Mouse (Mus musculus): ENCODE results near the gene H2afv. TPM values are rescaled to one million over a fixed set of nuclear protein-coding genes. Genes with fewer than 3 reads are reported as not detected.
"Not testable (repeated sequence)": the region's sequence is repeated elsewhere in the genome, so short reads cannot be mapped to it uniquely, and the experiment has no call there.

The H2afv gene
- polyA plus RNA-seq, 1 experiment from 2014 or later: 428 TPM

DNA sequence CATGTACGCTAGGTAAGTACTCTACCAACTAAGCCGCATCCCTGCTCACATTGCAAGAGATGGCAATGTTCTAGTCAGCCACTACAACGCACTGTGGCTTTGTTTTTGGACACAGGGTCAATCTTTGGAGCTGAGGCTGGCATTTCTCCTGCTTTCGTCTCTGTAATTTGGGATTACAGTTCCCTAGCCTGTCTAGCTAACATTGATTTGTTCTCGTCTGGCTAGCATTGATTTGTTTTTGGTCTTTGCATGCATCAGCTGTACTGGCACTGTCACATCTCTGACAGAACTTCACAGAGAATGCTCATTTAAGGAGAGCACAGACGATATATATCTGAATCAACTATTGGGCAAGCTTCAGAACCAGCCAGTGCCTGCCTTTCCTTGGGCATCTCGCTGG lies 14.1 kb downstream of the H2afv start:
- DNase-seq (ENCODE audit: low spot score): no peak
- H3K4me1 ChIP-seq (ENCODE audit: control insufficient read depth, insufficient read depth, low read length): no peaks in the 10 kb centered on the region
- H3K36me3 ChIP-seq (ENCODE audit: control insufficient read depth, insufficient read depth, low read length): peaks cover 95% of the 10 kb centered on the region

DNA sequence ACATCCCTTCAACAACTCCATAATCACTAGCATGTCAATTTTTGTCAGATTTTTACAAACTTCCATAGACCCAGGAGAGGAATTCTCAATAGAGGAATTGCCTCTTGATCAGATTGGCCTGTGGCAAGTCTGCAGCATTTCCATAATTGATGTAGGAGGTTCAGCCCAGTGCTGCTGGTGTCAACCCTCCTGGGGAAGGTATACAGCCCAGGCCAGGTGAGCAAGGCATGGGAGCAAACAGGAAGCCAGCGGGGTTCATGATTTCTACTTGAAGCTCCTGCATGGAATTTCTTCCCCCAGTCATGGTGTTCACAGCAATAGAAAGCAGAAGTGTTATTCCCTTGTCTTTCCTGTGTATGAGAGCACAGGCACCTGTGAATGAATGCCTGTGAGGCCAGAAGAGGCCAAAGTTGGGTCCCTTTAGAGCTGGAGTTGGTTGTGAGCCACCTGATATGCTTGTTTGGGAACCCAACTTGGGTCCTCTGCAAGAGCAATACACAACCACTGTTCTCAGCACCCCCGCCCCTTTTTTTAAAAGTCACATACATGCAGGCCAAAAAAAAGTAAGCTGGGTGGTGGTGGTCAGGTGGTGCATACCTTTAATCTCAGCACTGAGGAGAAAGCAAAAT lies 23.4 kb downstream of the H2afv start:
- 73% methylated on average over 2 of the region's 2 CpGs for WGBS
- no peak overlapping the region for H3K4me2 ChIP-seq (ENCODE audit: low read depth, low read length)
- peaks cover 9% of the 10 kb centered on the region for H3K4me1 ChIP-seq (ENCODE audit: control insufficient read depth, insufficient read depth, low read length)
- ATAC-seq (ENCODE audit: low read depth) (no peak), DNase-seq (ENCODE audit: low spot score) (no peak)
- no peak overlapping the region for H3K9ac ChIP-seq (ENCODE audit: low read depth, low read length)
- no peaks in the 10 kb centered on the region for H3K27me3 ChIP-seq (replicated peaks; ENCODE audit: control insufficient read depth, insufficient read depth, low read length)
- no peak overlapping the region for H3K4me3 ChIP-seq (ENCODE audit: low read depth, low read length)
- H3K9me3 ChIP-seq (ENCODE audit: control insufficient read depth, low read length): no peaks in the 10 kb centered on the region
- H3K27ac ChIP-seq (replicated peaks; ENCODE audit: low read depth, low read length): no peak overlapping the region
- peaks cover 72% of the 10 kb centered on the region for H3K36me3 ChIP-seq (ENCODE audit: control insufficient read depth, insufficient read depth, low read length)

More for the DNA sequence above, 14.1 kb downstream of the H2afv start:
- WGBS: 92% methylated on average over 7 of the region's 7 CpGs
- H3K4me3 ChIP-seq (ENCODE audit: low read depth, low read length): no peak overlapping the region
- H3K9ac ChIP-seq (ENCODE audit: low read depth, low read length): no peak overlapping the region
- no peaks in the 10 kb centered on the region for H3K27me3 ChIP-seq (replicated peaks; ENCODE audit: control insufficient read depth, insufficient read depth, low read length)
- no peak overlapping the region for H3K27ac ChIP-seq (replicated peaks; ENCODE audit: low read depth, low read length)
- no peak for ATAC-seq (ENCODE audit: low read depth)
- no peak overlapping the region for H3K4me2 ChIP-seq (ENCODE audit: low read depth, low read length)
- no peaks in the 10 kb centered on the region for H3K9me3 ChIP-seq (ENCODE audit: control insufficient read depth, low read length)

DNA sequence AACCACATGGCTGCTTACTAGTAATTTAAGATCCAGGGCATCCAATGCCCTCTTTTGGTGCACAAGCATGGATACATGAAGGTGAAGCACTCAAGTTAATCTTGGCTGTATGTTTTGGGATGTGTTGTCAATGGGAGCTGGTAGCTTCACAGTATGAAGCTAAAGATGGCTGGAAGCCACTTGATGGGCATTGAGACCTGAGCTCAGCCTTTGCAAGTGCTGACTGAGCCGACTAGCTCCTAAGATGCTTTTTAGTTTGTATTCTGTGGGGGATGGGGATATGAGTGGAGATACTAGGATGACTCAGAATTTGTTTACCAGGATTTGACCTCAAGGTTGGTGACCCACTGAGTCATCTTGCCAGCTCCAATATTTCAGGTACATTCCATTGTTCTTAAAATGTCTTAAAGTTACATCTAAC lies 23.9 kb downstream of the H2afv start:
- H3K27me3 ChIP-seq (replicated peaks; ENCODE audit: control insufficient read depth, insufficient read depth, low read length): no peaks in the 10 kb centered on the region
- peaks cover 67% of the 10 kb centered on the region for H3K36me3 ChIP-seq (ENCODE audit: control insufficient read depth, insufficient read depth, low read length)
- H3K4me2 ChIP-seq (ENCODE audit: low read depth, low read length): no peak overlapping the region
- H3K9me3 ChIP-seq (ENCODE audit: control insufficient read depth, low read length): no peaks in the 10 kb centered on the region
- H3K27ac ChIP-seq (replicated peaks; ENCODE audit: low read depth, low read length): no peak overlapping the region
- no peak overlapping the region for H3K4me3 ChIP-seq (ENCODE audit: low read depth, low read length)
- no peak for ATAC-seq (ENCODE audit: low read depth)
- peaks cover 9% of the 10 kb centered on the region for H3K4me1 ChIP-seq (ENCODE audit: control insufficient read depth, insufficient read depth, low read length)
- DNase-seq (ENCODE audit: low spot score): no peak
- WGBS: 12% methylated on average over 1 of the region's 1 CpGs
- H3K9ac ChIP-seq (ENCODE audit: low read depth, low read length): no peak overlapping the region

DNA sequence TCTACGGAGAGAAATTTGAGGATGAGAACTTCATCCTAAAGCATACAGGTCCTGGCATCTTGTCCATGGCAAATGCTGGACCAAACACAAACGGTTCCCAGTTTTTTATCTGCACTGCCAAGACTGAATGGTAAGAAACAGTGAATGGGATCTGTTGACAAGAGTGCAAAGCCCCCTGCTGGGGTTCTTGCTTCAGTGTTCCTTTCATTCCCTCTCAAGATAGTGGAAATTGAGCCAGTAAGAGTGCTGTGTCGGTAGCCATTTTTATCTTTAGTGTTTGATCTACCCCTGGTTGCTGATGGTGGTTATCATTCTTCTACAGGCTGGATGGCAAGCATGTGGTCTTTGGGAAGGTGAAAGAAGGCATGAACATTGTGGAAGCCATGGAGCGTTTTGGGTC lies 25.1 kb downstream of the H2afv start:
- peaks cover 17% of the 10 kb centered on the region for H3K4me1 ChIP-seq (ENCODE audit: control insufficient read depth, insufficient read depth, low read length)
- not testable (repeated sequence) for H3K4me2 ChIP-seq (ENCODE audit: low read depth, low read length); H3K4me3 ChIP-seq (ENCODE audit: low read depth, low read length); H3K9ac ChIP-seq (ENCODE audit: low read depth, low read length); H3K27ac ChIP-seq (replicated peaks; ENCODE audit: low read depth, low read length); ATAC-seq (ENCODE audit: low read depth); DNase-seq (ENCODE audit: low spot score); H3K27me3 ChIP-seq (replicated peaks; ENCODE audit: control insufficient read depth, insufficient read depth, low read length); H3K9me3 ChIP-seq (ENCODE audit: control insufficient read depth, low read length)
- WGBS: 69% methylated on average over 4 of the region's 4 CpGs
- peaks cover 56% of the 10 kb centered on the region for H3K36me3 ChIP-seq (ENCODE audit: control insufficient read depth, insufficient read depth, low read length)

DNA sequence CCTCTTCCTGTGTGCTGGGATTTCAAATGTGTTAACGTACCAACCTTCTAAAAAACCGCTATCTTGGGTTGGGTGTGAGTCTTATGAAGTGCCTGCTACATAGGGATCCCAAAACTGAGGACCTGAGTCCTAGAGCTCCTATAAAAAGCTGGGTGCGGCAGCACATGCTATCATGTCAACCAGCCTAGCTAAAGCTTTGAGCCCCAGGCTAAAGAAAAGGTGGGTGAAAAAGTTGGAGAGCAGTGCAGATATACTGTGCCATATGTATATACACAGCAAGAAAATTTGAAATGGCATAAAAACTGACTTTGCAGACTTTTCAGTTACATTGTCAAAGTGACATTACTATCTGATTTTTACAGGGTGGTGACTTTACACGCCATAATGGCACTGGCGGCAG lies 25.5 kb downstream of the H2afv start:
- Histone ChIP-seq H3K27ac (replicated peaks; ENCODE audit: low read depth, low read length) (no peak overlapping the region), H3K27me3 (replicated peaks; ENCODE audit: control insufficient read depth, insufficient read depth, low read length) (no peaks in the 10 kb centered on the region), H3K4me2 (ENCODE audit: low read depth, low read length) (peak overlapping the region; percentile 98), H3K36me3 (ENCODE audit: control insufficient read depth, insufficient read depth, low read length) (peaks cover 52% of the 10 kb centered on the region), H3K4me1 (ENCODE audit: control insufficient read depth, insufficient read depth, low read length) (peaks cover 17% of the 10 kb centered on the region), H3K9ac (ENCODE audit: low read depth, low read length) (no peak overlapping the region), H3K9me3 (ENCODE audit: control insufficient read depth, low read length) (no peaks in the 10 kb centered on the region), H3K4me3 (ENCODE audit: low read depth, low read length) (no peak overlapping the region)
- ATAC-seq (ENCODE audit: low read depth) (no peak), DNase-seq (ENCODE audit: low spot score) (no peak)
- 87% methylated on average over 5 of the region's 5 CpGs for WGBS

DNA sequence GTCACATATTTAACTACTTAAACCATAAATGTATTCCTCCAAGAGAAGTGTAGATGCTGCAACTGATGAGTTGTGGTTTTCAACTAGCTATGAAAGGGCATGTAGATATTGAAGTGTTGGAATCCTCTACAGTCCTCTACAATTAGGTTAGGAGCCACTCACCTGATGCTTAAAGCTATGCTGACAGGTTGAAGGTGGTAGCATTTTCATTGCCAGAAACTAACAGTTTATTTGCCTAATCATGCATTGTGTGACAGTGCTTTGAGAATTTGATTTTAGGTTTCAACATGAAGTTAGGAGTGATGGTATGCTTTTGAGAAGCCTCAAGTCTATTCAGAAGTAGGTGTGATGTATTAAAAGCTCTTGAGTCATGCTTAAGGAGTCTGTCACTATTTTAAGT lies 26.8 kb downstream of the H2afv start:
- Histone ChIP-seq H3K27ac (replicated peaks; ENCODE audit: low read depth, low read length) (no peak overlapping the region), H3K4me2 (ENCODE audit: low read depth, low read length) (peak overlapping the region; percentile 98), H3K27me3 (replicated peaks; ENCODE audit: control insufficient read depth, insufficient read depth, low read length) (no peaks in the 10 kb centered on the region), H3K4me1 (ENCODE audit: control insufficient read depth, insufficient read depth, low read length) (peaks cover 17% of the 10 kb centered on the region), H3K4me3 (ENCODE audit: low read depth, low read length) (peak overlapping the region; percentile 98), H3K9ac (ENCODE audit: low read depth, low read length) (peak overlapping the region; percentile 98), H3K9me3 (ENCODE audit: control insufficient read depth, low read length) (no peaks in the 10 kb centered on the region), H3K36me3 (ENCODE audit: control insufficient read depth, insufficient read depth, low read length) (peaks cover 42% of the 10 kb centered on the region)
- ATAC-seq (ENCODE audit: low read depth) (no peak), DNase-seq (ENCODE audit: low spot score) (no peak)

DNA sequence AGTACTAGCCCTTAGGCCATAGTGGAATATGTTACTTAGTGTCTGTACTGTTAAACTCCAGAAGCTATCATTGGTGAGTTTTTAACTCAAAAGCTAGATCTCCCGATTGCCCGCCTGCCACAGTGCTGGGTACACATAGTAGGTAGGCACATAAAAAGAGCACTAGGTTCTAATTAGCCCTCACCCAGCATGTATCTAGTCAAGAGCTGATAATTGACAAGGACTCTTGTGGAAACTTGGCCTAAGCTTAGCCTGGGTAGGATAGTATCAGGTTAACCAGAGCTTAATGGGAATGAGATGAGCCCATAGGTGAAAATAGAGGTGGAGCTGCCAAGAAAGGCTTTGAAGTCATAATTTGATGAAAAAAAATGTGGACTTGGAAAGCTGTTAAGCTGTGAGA lies 27.2 kb downstream of the H2afv start:
- 39% methylated on average over 2 of the region's 2 CpGs for WGBS
- ATAC-seq (ENCODE audit: low read depth) (no peak), DNase-seq (ENCODE audit: low spot score) (no peak)
- Histone ChIP-seq H3K9ac (ENCODE audit: low read depth, low read length) (peak overlapping the region; percentile 98), H3K27me3 (replicated peaks; ENCODE audit: control insufficient read depth, insufficient read depth, low read length) (no peaks in the 10 kb centered on the region), H3K27ac (replicated peaks; ENCODE audit: low read depth, low read length) (peak overlapping the region; percentile 98; the same call in 1 of the 2 replicates), H3K4me3 (ENCODE audit: low read depth, low read length) (peak overlapping the region; percentile 98), H3K36me3 (ENCODE audit: control insufficient read depth, insufficient read depth, low read length) (peaks cover 42% of the 10 kb centered on the region), H3K9me3 (ENCODE audit: control insufficient read depth, low read length) (no peaks in the 10 kb centered on the region), H3K4me2 (ENCODE audit: low read depth, low read length) (peak overlapping the region; percentile 98), H3K4me1 (ENCODE audit: control insufficient read depth, insufficient read depth, low read length) (peaks cover 17% of the 10 kb centered on the region)

DNA sequence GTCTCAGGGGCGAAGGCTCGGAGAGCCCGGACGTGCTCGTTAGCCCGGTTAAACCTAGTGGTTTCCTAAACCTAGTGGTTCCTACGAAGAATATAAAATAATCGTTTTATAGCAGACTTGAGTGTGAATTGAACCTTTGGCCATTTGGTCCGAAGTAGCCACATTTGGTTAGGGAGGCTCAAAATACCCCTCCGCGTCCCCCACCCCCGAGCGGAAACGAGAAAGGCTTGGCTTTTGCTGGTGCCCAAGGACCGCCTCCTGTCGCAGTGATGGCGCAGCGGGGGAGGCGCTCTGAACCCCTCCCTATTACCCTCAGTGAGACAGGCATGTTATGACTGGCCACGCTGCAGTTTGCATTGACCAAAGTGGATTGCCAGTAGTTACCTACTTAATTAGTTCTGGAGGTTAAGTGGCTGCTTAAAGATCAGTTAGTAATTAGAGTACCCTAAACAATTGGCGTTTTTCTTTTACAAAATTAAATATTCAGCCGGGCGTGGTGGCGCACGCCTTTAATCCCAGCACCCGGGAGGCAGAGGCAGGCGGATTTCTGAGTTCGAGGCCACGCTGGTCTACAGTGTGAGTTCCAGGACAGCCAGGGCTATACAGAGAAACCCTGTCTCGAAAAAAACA lies 27.7 kb downstream of the H2afv start:
- WGBS: 1% methylated on average over 30 of the region's 30 CpGs
- DNase-seq (ENCODE audit: low spot score) (peak; percentile 89), ATAC-seq (ENCODE audit: low read depth) (peak; percentile 51)
- peak overlapping the region; percentile 98 for H3K27ac ChIP-seq (replicated peaks; ENCODE audit: low read depth, low read length)
- H3K4me2 ChIP-seq (ENCODE audit: low read depth, low read length): peak overlapping the region; percentile 98
- H3K4me1 ChIP-seq (ENCODE audit: control insufficient read depth, insufficient read depth, low read length): peaks cover 18% of the 10 kb centered on the region
- peak overlapping the region; percentile 98 for H3K4me3 ChIP-seq (ENCODE audit: low read depth, low read length)
- peak overlapping the region; percentile 98 for H3K9ac ChIP-seq (ENCODE audit: low read depth, low read length)
- H3K36me3 ChIP-seq (ENCODE audit: control insufficient read depth, insufficient read depth, low read length): peaks cover 42% of the 10 kb centered on the region
- no peaks in the 10 kb centered on the region for H3K27me3 ChIP-seq (replicated peaks; ENCODE audit: control insufficient read depth, insufficient read depth, low read length)
- no peaks in the 10 kb centered on the region for H3K9me3 ChIP-seq (ENCODE audit: control insufficient read depth, low read length)
